Mouse (Mus musculus): ENCODE results near the gene Ppp4c. TPM values are rescaled to one million over a fixed set of nuclear protein-coding genes. Genes with fewer than 3 reads are reported as not detected.
A peak's percentile ranks its signal among the peaks of the same experiment; 100 is the strongest.
"Not testable (repeated sequence)": the region's sequence is repeated elsewhere in the genome, so short reads cannot be mapped to it uniquely, and the experiment has no call there.

Ppp4c gene
- polyA plus RNA-seq, 1 experiment: 482 TPM

- DNase-seq: no peak
- Histone ChIP-seq H3K36me3 (ENCODE audit: control insufficient read depth, insufficient read depth, low read length) (peaks cover 48% of the 10 kb centered on the region), H3K27me3 (ENCODE audit: control insufficient read depth, insufficient read depth, low read length) (no peaks in the 10 kb centered on the region), H3K4me3 (ENCODE audit: control insufficient read depth, insufficient read depth, low read length) (no peak overlapping the region), H3K27ac (ENCODE audit: control insufficient read depth, insufficient read depth, low read length) (no peak overlapping the region), H3K4me1 (replicated peaks; ENCODE audit: control insufficient read depth, insufficient read depth, low read length) (peaks cover 14% of the 10 kb centered on the region)
- TF ChIP-seq POLR2A (IDR thresholded peaks at IDR 0.05; ENCODE audit: control insufficient read depth, extremely low read depth, insufficient read depth, low read length, poor library complexity) (no peak), CTCF (IDR thresholded peaks at IDR 0.05; ENCODE audit: borderline replicate concordance, control insufficient read depth, extremely low read depth, insufficient read depth, low read length, poor library complexity) (no peak)
- 95% methylated on average over 7 of the region's 7 CpGs for WGBS
Measured at GRCm38 (mm10) chr7:126784469-126784868, 7.8 kb downstream of the Ppp4c start.

DNA sequence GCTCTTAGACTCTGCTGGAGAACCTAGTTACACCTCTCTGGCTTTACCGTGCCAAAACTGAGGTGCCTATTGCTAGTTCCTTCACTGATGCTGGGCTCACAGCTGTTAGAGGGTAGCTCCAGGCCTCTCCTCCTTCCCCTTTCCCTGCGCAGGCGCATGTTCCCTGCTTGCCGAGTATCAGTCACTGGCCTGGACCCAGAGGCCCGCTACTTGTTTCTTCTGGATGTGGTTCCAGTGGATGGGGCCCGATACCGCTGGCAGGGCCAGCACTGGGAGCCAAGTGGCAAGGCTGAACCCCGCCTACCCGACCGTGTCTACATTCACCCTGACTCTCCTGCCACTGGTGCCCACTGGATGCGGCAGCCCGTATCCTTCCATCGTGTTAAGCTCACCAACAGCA, 9.6 kb downstream of the Ppp4c start:
- no peak for TF ChIP-seq CTCF (IDR thresholded peaks at IDR 0.05; ENCODE audit: borderline replicate concordance, control insufficient read depth, extremely low read depth, insufficient read depth, low read length, poor library complexity)
- no peak for TF ChIP-seq POLR2A (IDR thresholded peaks at IDR 0.05; ENCODE audit: control insufficient read depth, extremely low read depth, insufficient read depth, low read length, poor library complexity)
- H3K27ac ChIP-seq (ENCODE audit: control insufficient read depth, insufficient read depth, low read length): no peak overlapping the region
- 94% methylated on average over 13 of the region's 13 CpGs for WGBS
- H3K36me3 ChIP-seq (ENCODE audit: control insufficient read depth, insufficient read depth, low read length): peaks cover 31% of the 10 kb centered on the region
- no peaks in the 10 kb centered on the region for H3K27me3 ChIP-seq (ENCODE audit: control insufficient read depth, insufficient read depth, low read length)
- no peak for DNase-seq
- H3K4me3 ChIP-seq (ENCODE audit: control insufficient read depth, insufficient read depth, low read length): no peak overlapping the region
- H3K4me1 ChIP-seq (replicated peaks; ENCODE audit: control insufficient read depth, insufficient read depth, low read length): peaks cover 27% of the 10 kb centered on the region

DNA sequence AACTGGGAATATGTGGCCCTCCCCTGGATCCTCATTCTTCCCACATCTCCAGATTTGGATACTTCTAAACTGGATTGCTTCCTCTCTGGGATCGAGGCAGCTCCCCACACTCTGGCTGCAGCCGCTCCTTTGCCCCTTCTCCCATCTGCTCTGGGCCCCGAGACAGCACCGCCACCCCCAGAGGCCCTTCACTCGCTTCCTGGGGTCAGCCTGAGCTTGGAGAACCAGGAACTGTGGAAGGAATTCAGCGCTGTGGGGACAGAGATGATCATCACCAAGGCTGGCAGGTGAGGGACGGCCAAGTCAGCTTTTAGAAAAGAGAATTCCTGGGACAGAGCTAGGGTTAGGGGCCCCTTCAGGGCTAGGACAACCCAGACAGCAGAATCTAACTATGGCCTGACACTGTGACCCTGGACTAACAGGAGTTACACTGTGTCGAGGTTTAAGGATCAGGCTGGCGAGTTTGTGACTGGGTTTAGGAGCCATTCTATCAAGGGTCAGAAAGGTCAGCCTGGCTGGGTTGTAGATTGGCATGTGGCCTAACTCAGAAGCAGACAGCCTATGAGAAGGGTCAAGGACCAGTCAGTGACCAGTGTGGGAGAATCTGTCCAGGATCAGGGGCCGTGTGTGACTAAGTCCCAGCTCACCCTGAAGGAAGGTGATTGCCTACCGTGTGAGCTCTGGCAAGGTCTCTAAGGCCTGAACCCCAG, 10.5 kb downstream of the Ppp4c start:
- TF ChIP-seq CTCF (IDR thresholded peaks at IDR 0.05; ENCODE audit: borderline replicate concordance, control insufficient read depth, extremely low read depth, insufficient read depth, low read length, poor library complexity) (no peak), POLR2A (IDR thresholded peaks at IDR 0.05; ENCODE audit: control insufficient read depth, extremely low read depth, insufficient read depth, low read length, poor library complexity) (no peak)
- no peak for DNase-seq
- H3K4me3 ChIP-seq (ENCODE audit: control insufficient read depth, insufficient read depth, low read length): no peak overlapping the region
- peaks cover 31% of the 10 kb centered on the region for H3K4me1 ChIP-seq (replicated peaks; ENCODE audit: control insufficient read depth, insufficient read depth, low read length)
- H3K27ac ChIP-seq (ENCODE audit: control insufficient read depth, insufficient read depth, low read length): no peak overlapping the region
- 91% methylated on average over 11 of the region's 11 CpGs for WGBS
- peaks cover 22% of the 10 kb centered on the region for H3K36me3 ChIP-seq (ENCODE audit: control insufficient read depth, insufficient read depth, low read length)
- H3K27me3 ChIP-seq (ENCODE audit: control insufficient read depth, insufficient read depth, low read length): no peaks in the 10 kb centered on the region

DNA sequence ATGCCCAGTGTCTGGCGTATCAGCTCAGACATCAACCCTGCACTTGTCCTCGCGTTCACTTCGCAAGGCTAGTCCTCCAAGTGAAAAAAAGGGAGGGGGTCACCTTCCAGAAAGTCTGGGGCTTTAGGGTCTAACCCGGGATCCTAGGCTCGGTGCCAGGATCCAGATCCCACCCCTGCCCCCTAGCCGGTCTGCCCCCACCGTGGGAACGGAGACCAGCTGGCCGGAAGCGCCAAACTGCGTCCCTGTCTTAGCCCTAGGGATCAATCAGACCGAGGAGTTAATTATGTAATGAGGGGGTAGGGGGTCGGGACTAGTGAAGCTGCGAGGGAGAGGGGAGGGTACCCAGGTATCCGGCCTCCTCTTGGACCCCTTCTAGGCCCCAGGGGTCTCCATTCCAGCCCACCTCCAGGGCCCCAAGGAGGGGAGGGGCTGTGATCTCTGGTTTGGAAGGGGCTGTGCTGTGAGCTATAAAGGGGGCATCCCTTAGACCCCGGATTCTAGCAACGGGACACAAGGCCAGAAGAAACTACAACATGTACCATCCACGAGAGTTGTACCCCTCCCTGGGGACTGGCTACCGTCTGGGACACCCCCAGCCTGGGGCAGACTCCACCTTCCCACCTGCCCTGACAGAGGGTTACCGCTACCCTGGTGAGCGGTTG, 11.2 kb downstream of the Ppp4c start, which contains the start of gene Tbx6:
TSS of gene Tbx6 (plus strand) at position 513 of the 665 bp plus-strand sequence.
- DNase-seq: no peak
- peaks cover 15% of the 10 kb centered on the region for H3K36me3 ChIP-seq (ENCODE audit: control insufficient read depth, insufficient read depth, low read length)
- H3K27ac ChIP-seq (ENCODE audit: control insufficient read depth, insufficient read depth, low read length): no peak within 1 kb of the TSS
- no peak for TF ChIP-seq CTCF (IDR thresholded peaks at IDR 0.05; ENCODE audit: borderline replicate concordance, control insufficient read depth, extremely low read depth, insufficient read depth, low read length, poor library complexity)
- no peak for TF ChIP-seq POLR2A (IDR thresholded peaks at IDR 0.05; ENCODE audit: control insufficient read depth, extremely low read depth, insufficient read depth, low read length, poor library complexity)
- H3K27me3 ChIP-seq (ENCODE audit: control insufficient read depth, insufficient read depth, low read length): no peaks in the 10 kb centered on the region
- H3K4me1 ChIP-seq (replicated peaks; ENCODE audit: control insufficient read depth, insufficient read depth, low read length): peaks cover 31% of the 10 kb centered on the region
- H3K4me3 ChIP-seq (ENCODE audit: control insufficient read depth, insufficient read depth, low read length): no peak within 1 kb of the TSS
- 50% methylated on average over 22 of the region's 22 CpGs for WGBS

- peak; percentile 99 for TF ChIP-seq CTCF (IDR thresholded peaks at IDR 0.05; ENCODE audit: borderline replicate concordance, control insufficient read depth, extremely low read depth, insufficient read depth, low read length, poor library complexity)
- no peak for TF ChIP-seq POLR2A (IDR thresholded peaks at IDR 0.05; ENCODE audit: control insufficient read depth, extremely low read depth, insufficient read depth, low read length, poor library complexity)
- Histone ChIP-seq H3K4me3 (ENCODE audit: control insufficient read depth, insufficient read depth, low read length) (no peak overlapping the region), H3K4me1 (replicated peaks; ENCODE audit: control insufficient read depth, insufficient read depth, low read length) (peaks cover 38% of the 10 kb centered on the region), H3K27ac (ENCODE audit: control insufficient read depth, insufficient read depth, low read length) (no peak overlapping the region), H3K27me3 (ENCODE audit: control insufficient read depth, insufficient read depth, low read length) (no peaks in the 10 kb centered on the region), H3K36me3 (ENCODE audit: control insufficient read depth, insufficient read depth, low read length) (peaks cover 7% of the 10 kb centered on the region)
- DNase-seq: peak; percentile 87
- WGBS: 27% methylated on average over 21 of the region's 21 CpGs
Measured at GRCm38 (mm10) chr7:126779983-126780970, 12.0 kb downstream of the Ppp4c start.

DNA sequence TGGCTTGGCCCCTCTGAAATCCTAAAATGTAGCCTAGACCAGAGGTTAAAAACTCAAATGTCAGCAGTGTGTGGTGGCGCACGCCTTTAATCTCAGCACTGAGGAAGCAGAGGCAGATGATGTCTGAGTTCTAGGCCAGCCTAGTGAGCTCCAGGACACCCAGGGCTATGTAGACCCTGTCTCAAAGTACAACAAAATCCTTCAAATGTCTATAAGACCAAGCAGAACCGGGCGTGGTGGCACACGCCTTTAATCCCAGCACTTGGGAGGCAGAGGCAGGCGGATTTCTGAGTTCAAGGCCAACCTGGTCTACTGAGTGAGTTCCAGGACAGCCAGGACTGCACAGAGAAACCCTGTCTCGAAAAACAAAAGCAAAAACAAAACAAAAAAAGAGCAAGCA, 13.2 kb downstream of the Ppp4c start:
- H3K4me3 ChIP-seq (ENCODE audit: control insufficient read depth, insufficient read depth, low read length); H3K27ac ChIP-seq (ENCODE audit: control insufficient read depth, insufficient read depth, low read length): not testable (repeated sequence)
- H3K4me1 ChIP-seq (replicated peaks; ENCODE audit: control insufficient read depth, insufficient read depth, low read length): peaks cover 46% of the 10 kb centered on the region

More for the DNA sequence above, 13.2 kb downstream of the Ppp4c start:
- WGBS: 78% methylated on average over 7 of the region's 7 CpGs
- H3K36me3 ChIP-seq (ENCODE audit: control insufficient read depth, insufficient read depth, low read length); DNase-seq; H3K27me3 ChIP-seq (ENCODE audit: control insufficient read depth, insufficient read depth, low read length): not testable (repeated sequence)

Data from thymus, adult 2 months (tissue).